Mouse (Mus musculus): ENCODE data around the gene Gstz1.
"Not testable (repeated sequence)": the region's sequence is repeated elsewhere in the genome, so short reads cannot be mapped to it uniquely, and the experiment has no call there.

Gene Gstz1

DNA sequence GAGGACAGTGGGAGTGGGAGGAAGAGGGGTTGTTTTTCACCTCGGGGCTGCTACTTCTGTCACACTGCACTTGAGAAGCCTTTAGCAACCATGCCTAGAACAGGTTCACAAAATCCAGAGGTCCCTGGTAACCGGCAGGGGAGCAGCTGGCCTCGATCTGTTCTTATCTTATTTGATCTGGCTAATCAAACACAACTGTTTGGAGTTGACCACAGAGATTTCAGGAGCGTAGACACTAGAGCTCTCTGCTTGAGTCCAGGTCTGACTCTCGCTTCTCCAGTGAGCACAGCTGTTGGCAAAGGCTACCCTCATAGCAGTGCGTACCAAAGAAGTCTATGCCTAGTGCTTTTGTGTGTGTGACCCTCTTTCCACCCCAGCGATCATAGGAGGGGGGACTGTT, 11.1 kb downstream of the Gstz1 start:
- no peak for DNase-seq (ENCODE audit: low spot score)

GRCm38 (mm10) chr12:87160310-87160709, 13.3 kb downstream of the Gstz1 start:
- DNase-seq (ENCODE audit: low spot score), result no peak

GRCm38 (mm10) chr12:87160815-87161214, 13.8 kb downstream of the Gstz1 start:
- DNase-seq (ENCODE audit: low spot score), result no peak

DNA sequence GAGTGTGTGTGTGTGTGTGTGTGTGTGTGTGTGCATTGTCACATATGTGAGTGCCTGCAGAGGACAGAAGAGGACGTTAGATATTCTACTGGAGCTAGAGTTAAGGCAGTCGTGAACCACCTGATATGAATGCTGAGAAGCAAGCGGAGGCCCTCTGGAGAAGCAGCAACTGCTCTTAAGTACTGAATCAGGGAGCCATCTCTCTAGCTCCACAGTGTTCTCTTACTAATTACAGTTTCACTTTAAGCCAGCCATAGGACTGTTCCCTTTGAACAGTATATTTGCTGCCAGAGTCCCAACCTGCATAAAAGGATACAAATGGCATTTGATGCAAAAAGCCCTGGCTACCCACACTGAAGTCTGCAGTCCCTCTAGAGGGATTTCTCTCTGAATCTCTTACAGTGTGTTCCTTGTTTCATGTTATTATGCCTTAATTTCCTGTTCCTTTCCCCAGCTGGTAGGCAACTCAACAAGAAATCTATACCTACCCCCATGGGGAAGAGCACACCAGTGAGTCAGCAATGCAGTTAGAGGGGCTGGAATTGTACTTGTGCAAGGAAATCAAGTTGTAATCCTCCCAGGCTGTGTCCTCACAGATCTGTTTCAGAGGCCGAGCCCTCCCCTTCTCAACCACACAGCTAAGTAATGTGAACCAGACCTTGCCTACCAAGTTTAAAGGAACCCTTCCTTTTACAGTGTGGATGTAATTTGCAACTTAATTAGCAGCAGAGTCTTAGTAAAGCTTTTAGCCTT, 28.4 kb downstream of the Gstz1 start:
- DNase-seq (ENCODE audit: low spot score), result no peak

GRCm38 (mm10) chr12:87177631-87178030, 30.7 kb downstream of the Gstz1 start:
- no peak for DNase-seq (ENCODE audit: low spot score)

GRCm38 (mm10) chr12:87193008-87193407, 46.0 kb downstream of the Gstz1 start:
- no peak for DNase-seq (ENCODE audit: low spot score)

DNA sequence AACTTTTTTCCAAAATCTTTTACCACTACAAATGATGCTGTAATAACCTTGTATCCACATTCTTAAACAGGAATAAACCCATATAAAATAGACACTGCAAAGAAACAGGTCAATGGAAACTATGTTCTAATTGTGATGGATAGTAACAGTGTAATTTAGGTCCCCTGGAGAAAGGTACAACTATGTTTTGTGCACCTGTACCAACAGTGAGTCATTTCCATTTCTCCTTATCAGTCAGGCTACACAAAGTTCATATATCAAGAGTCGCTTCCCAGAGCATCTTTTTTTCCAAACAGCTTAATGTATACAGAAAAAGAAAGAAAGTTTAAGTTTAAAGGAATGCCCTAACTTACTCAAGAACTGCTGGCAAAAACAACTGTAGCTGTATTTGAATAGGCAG, 48.1 kb downstream of the Gstz1 start:
- no peak for DNase-seq (ENCODE audit: low spot score)

GRCm38 (mm10) chr12:87196310-87196709, 49.3 kb downstream of the Gstz1 start:
- DNase-seq (ENCODE audit: low spot score), result no peak

DNA sequence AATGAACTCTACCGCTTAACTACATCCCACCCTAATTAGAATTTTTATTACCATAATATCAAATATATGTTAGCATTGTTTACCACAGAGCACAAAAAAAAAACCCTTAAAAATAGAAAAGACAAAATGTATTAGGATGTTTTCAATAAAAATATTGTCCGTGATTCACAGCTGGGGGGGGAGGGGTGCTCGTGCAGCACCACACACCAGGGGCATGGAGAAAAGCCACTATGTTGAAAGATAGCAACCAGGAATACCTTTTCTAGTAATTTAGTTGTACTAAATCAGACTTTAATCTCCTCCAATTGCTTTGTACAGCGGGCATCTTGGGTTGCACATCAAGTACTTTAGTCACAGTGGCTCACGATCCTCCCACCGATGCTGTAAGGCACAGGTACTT, 51.8 kb downstream of the Gstz1 start:
- no peak for DNase-seq (ENCODE audit: low spot score)

DNA sequence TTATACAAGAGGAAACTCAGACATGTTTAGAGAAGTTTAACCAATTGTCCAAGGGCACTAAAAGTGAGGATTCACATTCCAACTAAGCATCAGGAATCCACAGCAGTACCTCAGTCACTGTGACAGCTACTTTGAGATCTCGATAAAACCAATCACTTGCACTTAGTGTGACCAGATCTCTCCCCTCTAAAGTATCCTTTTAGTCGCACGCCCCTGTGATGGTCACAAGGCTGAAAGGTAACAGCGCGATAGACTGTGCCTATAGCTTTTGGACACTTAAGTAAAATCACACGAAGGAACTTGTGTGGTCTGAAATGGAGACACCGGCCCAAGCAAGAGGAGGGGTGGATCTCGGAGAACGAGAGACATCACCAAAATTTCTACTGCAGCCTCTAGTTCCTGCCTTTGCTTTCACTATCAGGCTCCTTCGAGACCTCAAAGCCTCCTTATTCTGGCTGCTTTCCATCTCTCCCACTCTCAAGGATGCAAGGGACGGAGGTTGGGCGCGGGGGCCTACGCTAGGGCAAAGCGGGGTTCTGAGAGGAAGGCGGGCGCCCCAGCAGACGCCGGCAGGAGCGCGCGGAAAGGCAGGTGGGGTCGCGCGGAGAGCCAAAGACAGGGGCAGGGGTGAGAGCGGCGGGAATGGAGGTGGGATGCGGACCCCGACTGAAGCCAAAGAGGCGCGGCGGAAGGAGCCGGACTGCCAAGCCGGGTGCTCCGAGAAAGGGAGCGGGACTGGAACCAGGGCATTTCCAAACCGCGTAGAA, 52.4 kb downstream of the Gstz1 start, which contains the start of gene Samd15:
Gene Samd15 (plus strand): TSS at position 518 of the 767 bp plus-strand sequence.
- DNase-seq (ENCODE audit: low spot score), result peak; percentile 26

DNA sequence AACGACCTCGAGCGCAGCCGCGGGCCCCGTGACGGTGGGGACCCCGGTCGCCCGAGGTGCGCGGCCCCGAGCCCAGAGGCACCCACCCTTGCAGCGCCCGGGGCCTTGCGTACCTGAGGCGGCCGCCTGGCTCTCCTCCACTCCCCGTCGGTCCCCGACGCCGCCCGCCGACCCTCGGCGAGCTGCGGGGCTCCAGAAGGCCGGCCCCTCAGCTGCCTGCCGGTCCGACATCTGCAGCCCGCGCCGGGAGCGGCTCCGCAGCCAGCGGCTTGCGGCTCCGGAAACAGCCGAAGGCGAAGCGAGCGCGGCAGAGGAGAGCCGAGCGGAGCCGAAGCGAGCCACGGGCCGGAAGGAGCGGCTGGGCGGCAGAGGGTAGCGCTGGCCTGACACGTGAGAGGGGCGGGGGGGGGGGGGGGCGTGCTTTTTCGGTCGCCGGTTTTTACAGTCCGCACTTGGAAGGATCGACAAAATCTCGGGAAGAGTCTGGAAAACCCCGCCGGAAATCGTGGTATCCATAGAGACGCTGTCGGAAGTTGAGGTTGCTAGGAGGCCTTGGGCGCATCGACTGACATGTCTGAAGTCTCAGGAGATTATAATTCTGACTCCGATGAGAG, 53.1 kb downstream of the Gstz1 start, which contains the start of gene Tmed8:
Gene Tmed8 (minus strand): TSS at position 482 of the 614 bp plus-strand sequence.
- DNase-seq (ENCODE audit: low spot score), result peak; percentile 64

DNA sequence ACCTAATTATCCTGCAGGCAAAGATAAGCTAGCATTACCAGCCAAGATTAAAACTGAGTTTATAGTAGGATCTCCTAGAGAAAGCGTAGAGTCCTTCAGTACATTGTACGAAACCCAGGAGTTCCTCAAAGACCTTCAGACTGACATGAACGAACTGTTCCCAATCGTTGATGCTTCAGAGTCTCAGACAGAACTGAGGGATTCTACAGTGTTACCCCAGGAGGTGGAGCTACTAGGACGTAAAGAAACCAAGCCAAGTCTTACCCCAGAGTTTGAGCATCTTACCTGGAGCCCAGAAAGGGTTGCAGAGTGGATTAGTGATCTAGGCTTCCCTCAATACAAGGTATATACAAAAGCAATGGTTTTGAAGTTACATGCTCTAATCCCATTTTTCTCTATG, 54.7 kb downstream of the Gstz1 start:
- no peak for DNase-seq (ENCODE audit: low spot score)

DNA sequence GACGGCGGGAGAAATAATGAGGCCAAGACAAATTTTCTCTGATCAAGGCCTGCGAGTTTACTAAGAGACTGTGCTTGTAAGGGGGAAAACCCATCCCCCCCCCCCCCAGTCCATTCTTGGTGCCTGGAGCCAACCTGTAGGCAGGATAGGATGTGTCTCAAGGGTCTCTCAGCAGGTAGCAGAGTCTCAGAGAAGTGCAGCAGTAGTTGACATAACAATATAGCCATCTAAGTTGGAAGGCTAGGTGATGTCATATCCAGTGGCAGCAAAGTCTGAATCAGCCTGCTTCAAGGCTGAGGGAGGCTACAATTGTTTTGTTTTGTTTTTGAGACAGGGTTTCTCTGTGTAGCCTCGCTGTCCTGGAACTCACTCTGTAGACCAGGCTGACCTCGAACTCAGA, 58.8 kb downstream of the Gstz1 start:
- not testable (repeated sequence) for DNase-seq (ENCODE audit: low spot score)

DNA sequence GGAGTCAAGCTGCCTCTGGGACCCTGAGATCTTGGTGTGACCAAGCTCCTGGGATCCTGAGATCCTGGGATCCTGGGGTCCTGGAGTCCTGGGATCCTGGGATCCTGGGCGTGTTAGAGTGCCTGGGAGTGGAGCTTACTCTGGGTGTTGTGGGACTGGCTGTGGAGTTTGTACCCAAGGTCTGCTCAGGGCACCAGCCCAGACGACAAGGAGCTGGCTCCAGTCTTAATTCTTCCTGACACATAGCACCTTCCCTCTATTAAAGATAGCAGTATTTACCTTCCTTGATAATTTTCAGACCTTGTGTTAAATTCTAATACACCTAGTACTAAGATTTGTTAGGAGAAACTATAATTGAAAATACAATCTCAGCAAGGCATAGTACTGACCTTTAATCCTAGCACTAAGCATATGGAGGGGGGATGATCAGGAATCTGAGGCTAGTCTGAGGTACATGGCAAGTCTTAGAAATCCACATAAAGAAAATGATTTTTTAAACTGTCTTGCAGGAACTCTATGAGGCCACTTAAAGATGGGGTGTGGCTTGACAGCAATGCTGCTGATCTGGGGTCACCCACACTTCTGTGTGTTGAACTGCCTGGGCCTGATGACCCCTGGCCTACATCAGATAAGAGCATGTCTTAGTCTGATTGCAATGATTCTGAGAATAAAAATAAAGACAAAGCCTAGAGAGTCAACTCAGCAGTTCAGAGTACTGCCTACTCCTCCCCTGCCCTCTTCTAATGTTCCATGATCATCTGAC, 66.1 kb downstream of the Gstz1 start:
- DNase-seq (ENCODE audit: low spot score), result no peak

All from ovary, postnatal 14 days (tissue).